Mouse (Mus musculus) lung, postnatal 25 days (tissue): ENCODE results near the gene Btbd9.
"Not testable (repeated sequence)": the region's sequence is repeated elsewhere in the genome, so short reads cannot be mapped to it uniquely, and the experiment has no call there.

Source experiments
- DNase-seq: peaks from one replicate; pipeline ENCODE4 v3.0.0; 2022; ENCODE audit warnings: low spot score

Btbd9 gene

GRCm38 (mm10) chr17:30512007-30512406 is 64.3 kb downstream of the Btbd9 start:
- no peak for DNase-seq

GRCm38 (mm10) chr17:30511399-30511798 is 64.9 kb downstream of the Btbd9 start:
- DNase-seq, result no peak

GRCm38 (mm10) chr17:30510171-30510570 is 66.1 kb downstream of the Btbd9 start:
- DNase-seq, result no peak

GRCm38 (mm10) chr17:30509646-30510045 is 66.6 kb downstream of the Btbd9 start:
- no peak for DNase-seq

GRCm38 (mm10) chr17:30507636-30508576 is 68.4 kb downstream of the Btbd9 start:
- no peak for DNase-seq

- DNase-seq, result no peak
Observed at GRCm38 (mm10) chr17:30506916-30507315, 69.4 kb downstream of the Btbd9 start.

- not testable (repeated sequence) for DNase-seq
Observed at GRCm38 (mm10) chr17:30499541-30499940, 76.7 kb downstream of the Btbd9 start.

GRCm38 (mm10) chr17:30498779-30499178 is 77.5 kb downstream of the Btbd9 start:
- no peak for DNase-seq

GRCm38 (mm10) chr17:30498376-30498719 is 77.9 kb downstream of the Btbd9 start:
- DNase-seq, result peak; percentile 43

GRCm38 (mm10) chr17:30497525-30498375 is 78.5 kb downstream of the Btbd9 start:
- no peak for DNase-seq

GRCm38 (mm10) chr17:30495567-30495966 is 80.7 kb downstream of the Btbd9 start:
- DNase-seq, result no peak

GRCm38 (mm10) chr17:30495154-30495553 is 81.1 kb downstream of the Btbd9 start:
- DNase-seq, result no peak

GRCm38 (mm10) chr17:30493481-30493880 is 82.8 kb downstream of the Btbd9 start:
- no peak for DNase-seq

GRCm38 (mm10) chr17:30492191-30492590 is 84.1 kb downstream of the Btbd9 start:
- no peak for DNase-seq

- no peak for DNase-seq
Observed at GRCm38 (mm10) chr17:30491601-30492000, 84.7 kb downstream of the Btbd9 start.

GRCm38 (mm10) chr17:30490601-30491000 is 85.7 kb downstream of the Btbd9 start:
- DNase-seq, result no peak

GRCm38 (mm10) chr17:30490086-30490485 is 86.2 kb downstream of the Btbd9 start:
- DNase-seq, result no peak

GRCm38 (mm10) chr17:30489629-30490028 is 86.7 kb downstream of the Btbd9 start:
- no peak for DNase-seq

- no peak for DNase-seq
Observed at GRCm38 (mm10) chr17:30487695-30488094, 88.6 kb downstream of the Btbd9 start.

GRCm38 (mm10) chr17:30485067-30485854 is 91.0 kb downstream of the Btbd9 start:
- no peak for DNase-seq

GRCm38 (mm10) chr17:30484446-30485066 is 91.7 kb downstream of the Btbd9 start:
- no peak for DNase-seq

GRCm38 (mm10) chr17:30481766-30482165 is 94.5 kb downstream of the Btbd9 start:
- DNase-seq, result no peak
